Mouse (Mus musculus) spleen, postnatal 36 days (tissue): ENCODE measurements around the gene Spon2.
A peak's percentile ranks its signal among the peaks of the same experiment; 100 is the strongest.

ENCODE experiments used
- DNase-seq, 2 experiments: peaks; one replicate each; pipeline ENCODE4 v3.0.0; 2022; ENCODE audit warnings: low spot score in 2 of 2, mixed read lengths in 1 of 2

Spon2 gene

DNA sequence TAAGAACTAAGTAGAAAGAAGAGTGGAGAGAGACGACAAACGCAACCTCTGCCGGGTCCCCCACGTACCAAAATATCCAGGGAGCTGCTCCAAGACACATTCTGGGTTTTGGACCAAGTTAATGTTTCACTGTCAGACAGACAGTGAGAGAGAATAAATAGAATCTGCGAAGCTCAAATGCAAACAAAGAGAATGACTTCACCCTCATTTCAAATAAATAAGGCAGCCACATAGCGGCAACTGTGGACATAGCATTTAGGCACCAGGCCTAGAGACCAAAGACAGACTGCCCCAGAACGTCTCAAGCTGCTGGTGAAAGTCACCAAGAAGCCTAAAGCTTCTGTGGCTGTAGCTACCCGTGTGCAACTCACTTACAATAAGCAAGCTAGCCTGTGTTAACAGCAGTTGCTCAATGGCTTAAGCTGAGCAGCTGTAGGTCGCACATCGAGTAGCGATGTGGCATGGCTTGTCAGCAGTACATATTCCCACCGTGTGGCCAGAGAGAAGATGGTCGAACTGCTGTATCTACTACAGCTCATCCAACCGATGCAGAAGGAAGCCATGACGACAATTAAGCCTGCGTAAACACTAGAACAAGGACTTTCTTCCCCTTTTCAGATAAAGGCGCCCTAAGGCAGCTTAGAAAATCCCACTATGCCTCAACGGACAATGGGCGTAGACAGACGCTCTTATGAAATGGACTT, 643 bp upstream of the Spon2 start:
- no peak for DNase-seq

DNA sequence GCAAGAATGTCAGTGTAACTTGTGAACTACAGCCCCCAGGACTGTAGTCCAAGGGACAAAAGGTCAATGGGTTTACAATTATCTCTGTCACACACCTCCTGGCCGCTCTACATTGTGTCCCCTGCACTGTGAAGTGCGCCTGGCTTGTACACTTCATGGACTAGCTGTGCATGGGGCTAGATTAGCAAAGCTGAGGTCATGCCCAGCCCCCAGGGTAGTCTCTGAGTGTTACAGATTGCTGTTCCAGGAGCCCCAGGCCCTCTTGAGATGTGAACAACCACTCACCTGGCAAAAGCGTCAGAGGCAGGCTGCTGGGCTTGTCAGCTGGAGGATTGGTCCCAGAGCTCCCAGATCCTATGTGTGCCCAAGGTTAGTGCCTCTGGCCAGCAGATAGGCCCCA, 592 bp downstream of the Spon2 start:
- DNase-seq: no peak

DNA sequence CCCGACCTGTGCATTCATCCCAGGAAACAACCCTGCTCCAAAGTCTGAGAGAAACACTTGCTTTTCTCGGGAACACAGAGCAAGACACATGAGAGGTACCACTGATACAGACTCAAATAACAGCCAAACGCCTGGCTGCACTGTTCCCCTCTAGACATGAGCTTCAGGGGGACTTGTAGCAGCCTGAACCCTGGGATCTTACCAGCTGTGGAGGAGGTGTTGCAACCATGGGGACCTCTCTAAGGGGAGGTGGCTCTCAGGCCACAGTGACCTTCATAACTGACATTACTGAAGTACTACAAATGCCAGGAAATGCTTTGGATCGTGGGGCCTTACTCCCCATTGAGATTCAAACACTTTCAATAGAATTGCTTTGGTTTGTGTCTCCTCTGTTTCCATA, 3.5 kb downstream of the Spon2 start:
- DNase-seq: no peak

DNA sequence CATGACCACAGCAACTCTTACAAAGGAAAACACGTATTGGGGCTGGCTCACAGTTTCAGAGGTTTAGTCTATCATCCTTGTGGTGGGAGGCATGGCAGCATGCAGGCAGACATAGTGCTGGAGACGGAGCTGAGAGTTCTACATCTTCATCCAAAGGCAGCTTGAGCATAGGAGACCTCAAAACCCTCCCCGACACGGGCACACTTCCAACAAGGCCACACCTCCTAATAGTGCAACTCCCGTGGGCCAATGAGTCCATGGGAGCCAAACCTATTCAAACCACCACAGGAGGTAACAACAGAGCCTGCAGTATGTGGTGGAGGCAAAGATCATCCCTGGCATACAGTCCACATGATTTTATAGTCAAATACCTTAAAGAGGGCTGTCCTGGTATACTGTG, 7.0 kb downstream of the Spon2 start:
- DNase-seq: no peak

DNA sequence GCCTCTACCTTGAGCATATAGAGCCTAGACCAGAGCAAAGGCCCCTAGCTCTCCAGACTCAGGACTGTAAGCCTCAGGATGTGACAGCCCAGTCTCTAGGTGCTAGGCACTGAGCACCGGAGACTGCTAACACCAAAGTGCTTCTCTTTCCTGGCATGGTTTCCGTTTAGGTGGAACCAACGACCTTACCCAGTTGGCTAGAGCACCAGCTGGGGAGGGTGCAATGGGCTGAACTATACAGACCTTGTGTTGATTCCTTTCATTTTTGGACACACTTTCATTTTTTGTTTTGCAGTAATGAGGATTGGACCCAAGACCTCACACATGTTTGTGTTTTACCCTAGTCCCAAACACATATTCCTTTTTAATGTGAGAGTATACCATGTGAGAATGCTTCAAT, 7.7 kb downstream of the Spon2 start:
- DNase-seq: no peak

DNA sequence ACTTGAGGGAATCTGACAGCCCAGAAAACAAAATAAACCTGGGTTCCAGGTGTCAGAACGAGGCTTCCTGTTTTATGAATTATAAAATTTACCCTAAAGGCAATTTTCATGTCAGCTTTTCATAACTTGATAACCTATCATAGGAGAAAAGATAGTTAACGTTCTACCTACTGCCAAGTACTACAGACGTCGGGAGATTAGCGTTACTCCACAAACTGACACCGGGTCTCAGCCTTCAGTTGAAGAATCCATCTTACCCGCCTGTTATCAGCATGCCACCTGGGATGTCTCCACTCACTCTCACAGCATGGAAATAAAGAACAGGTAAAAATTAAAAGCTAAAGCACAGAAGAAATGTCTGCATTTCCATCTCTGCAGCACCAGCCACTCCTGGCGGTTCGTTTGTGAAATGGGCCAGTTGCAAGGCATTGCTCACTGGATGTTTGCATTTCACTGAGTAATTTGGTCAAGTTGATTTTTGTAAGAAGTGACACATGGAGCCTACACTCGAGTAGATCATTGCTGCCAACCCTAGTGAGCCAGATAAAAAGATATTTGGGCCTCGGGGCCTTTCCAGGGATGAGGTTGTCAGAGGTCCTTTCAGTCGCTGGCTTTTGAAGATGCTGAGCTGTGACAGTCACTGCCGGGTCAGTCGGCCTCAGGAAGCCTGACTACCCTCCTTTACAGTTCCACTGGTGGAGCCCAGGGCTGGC, 9.6 kb downstream of the Spon2 start:
- no peak for DNase-seq

DNA sequence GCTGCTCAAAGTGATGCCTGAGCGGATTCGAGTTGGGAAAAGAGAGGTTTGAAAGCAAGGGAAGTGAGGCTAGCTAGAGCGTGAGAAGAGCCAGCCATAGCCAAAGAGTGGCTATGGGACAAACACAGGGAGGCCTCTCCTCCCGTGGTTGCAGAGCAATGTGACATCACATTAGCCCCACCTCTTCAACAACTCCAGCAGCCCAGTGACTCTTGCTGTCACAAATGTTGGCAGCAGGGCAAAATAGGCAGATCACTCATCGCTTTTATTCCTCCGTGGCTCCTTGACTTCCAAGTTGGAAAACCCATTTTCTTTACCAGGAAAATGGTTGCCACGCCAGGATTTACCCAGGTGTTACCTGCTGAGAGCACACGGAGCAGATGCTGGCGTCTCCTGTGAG, 11.1 kb downstream of the Spon2 start:
- no peak for DNase-seq

DNA sequence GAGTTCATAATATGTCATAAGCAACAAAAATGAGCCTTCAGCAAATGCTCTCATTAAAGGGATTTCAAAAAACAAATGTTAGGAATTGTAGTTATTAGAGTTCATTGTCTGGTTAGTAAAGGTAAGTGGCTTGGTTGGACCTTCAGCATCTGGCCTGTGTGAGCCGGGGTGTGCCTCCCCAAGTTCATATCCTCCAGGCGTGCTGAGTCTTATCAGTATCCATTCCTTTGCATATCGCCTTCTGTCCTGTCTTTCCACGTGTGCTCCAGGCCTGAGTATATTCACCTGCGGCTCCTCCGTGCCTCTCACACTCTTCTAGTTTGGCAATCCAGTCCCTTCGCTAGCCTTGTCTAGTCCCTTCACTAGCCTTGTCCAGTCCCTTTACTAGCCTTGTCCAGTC, 11.9 kb downstream of the Spon2 start:
- no peak for DNase-seq

DNA sequence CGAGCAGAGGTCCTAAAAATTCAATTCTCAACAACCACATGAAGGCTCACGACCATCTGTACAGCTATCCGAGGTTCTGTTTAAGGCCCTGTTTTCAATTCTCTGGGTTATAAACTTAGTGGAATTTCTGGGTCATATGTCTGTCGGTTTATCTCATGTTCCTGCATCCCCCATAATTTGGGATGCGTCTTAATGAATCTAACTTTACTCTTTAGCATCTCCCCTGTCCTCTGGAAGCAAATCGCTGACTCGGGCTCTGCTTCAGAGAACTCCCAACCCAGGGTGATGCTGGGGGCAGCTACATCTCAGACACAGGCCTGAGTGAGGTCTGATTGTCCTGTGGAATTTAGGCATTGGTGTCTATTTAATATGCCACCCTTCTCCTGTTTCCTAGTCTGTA, 14.0 kb downstream of the Spon2 start:
- no peak for DNase-seq

DNA sequence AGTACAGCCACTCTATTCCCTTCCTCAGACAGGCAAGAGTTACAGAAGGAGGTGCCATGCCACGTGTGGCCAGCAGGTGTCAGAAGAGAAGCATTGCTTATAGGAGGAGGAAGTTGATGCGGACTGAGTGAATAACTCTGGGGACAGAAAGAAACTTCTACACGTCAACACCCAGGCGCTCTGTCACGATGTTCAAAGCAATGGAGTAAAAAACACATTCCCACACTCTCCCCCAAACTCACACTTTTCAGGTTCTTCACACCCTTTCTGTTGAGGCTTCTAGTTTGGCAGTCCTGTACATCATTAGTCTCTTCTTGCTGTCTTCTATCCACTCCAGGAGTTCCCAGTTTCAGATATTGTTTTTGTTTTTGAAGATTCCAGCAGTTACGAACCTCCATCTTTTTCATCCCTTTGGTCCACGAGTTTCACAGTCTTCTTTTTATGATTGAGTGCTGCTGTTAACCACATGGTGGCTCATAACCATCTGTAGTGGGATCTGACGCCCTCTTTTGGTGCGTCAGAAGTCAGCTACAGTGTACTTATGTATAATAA, 14.5 kb downstream of the Spon2 start:
- peak; percentile 59 to 68 for DNase-seq

DNA sequence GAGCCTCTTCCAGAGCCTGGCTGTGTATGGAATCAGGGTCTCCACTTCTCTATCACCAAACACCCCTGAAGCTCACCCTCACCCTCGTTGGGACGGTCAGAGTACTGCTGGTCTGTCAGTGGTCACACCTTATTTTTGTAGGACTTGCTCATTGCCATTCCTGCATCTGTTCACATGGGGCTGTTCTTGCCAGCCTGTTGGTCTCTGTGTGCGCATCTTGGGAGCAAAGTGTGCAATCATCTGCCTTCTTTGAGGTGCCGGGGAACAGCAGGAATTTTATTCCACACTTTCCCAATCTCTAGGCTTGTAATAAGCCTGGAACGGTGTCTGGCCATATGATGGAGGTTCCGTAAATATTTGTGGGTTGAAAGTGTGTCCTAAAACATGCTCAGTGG, 15.1 kb downstream of the Spon2 start:
- no peak for DNase-seq

DNA sequence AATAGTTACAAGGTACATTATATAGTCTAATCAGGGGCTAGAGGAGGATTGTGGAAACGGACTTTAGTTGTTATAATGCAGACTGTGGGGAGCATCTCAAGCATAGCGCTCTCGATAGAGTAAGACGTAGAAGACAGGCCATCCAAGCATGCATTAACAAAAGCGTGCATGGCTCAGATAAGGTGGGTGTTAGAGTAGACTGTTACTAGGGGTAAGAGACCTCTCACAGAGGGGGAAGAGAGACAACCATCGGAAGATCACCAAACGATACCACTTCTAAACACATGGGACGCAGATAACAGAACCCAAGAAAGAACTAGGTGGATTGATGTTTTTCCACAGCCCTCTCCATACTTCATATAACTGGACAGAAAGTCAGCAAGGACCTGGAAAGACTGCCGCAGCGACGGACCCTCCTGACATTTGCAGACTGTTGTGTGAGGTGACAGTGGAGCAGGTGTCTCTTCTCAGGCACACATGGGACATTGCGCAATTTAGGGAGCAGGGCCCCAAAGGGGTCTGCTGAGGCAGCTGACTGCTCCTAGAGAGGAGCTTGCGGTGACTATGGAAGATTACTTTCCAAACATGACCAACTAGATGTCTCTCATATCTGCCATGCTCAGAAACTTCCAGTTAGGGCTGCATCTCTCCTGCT, 15.6 kb downstream of the Spon2 start:
- no peak for DNase-seq

DNA sequence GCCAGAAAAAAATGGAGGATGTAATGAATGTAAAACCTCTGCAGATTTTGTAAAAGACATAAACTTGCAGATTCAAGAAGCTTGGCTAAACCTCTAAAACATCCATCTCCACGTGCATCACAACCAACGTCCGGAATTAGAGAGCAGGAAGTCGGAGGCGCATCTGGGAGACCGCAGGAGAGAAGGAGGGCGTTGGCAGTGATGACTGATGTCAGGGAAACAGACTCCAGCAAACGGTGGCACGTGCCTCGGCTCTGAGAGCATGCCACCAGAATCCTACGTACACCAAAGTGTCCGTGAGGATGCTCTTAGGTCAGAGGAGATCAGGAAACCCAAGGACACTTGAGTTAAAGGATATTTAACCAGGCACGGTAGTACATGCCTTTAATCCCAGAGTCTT, 16.6 kb downstream of the Spon2 start:
- DNase-seq: no peak

DNA sequence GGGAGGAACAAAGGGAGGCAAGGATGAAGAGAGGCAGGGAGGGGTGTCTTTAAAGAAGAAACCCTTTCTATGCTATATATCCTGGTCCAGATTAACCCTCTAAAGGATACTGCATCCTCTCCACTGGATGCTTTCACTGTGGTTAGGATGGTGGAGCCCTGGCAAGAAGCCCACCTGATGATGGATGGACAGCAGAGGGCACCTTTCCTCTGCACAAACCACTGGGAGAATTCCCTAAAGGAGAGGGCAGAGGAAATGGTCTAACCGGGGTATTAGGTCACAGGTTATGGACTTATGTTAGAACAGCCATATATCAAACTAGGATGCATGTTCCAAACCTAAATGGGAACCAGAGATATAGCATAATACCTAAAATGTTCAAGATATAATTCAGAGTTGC, 18.2 kb downstream of the Spon2 start:
- DNase-seq: no peak

DNA sequence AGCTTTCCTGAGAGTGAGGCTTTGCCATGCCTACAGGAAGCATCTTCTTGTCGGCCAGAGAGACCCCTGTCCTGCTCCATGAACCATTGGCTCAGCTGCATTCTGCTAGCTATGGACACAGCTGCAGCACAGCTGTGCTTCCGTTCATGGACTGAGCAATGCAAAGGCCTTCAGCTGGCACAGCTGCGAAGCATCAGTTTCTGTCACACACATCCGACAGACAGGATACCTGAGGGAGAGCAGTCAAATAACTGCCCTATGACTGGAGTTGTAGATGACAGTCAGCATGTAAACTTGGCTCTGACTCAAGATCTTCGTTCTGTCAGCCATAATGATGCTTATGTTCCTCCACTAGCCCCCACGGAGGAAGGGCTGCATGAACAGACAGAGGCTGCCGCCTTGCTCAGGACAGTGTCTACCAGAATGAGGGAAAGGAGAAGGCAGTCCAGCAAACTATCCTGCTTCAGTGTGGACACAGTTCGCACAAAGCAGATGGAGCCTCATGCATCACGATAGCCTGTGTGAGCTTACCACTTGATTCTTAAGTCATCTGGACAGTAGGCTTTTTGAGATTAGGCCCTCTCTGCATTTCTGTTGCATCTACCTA, 22.9 kb downstream of the Spon2 start:
- DNase-seq: no peak

DNA sequence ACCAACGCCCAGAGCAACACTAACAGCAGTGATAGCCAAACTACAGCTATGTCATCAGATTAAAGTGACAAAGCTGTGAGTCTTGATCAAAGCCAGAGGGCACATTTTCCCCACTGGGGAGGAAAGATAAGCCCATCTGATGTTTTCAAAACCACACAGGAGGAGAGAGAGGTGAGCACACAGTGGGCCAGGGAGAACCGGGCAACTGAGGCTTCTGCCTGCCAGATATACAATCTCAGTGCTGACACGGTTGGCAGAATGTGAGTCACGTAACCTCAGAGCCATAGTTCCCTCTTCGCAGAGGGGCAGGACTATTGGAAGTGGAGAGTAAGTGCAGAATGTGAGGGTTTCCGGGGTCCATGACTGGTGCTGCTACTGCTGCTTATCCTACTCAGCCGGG, 24.7 kb downstream of the Spon2 start:
- no peak for DNase-seq
